Mouse (Mus musculus): Measurements from ENCODE around the gene Vmn1r45. TPM values are rescaled to one million over a fixed set of nuclear protein-coding genes. Genes with fewer than 3 reads are reported as not detected.
"Not testable (repeated sequence)": the region's sequence is repeated elsewhere in the genome, so short reads cannot be mapped to it uniquely, and the experiment has no call there.

Gene Vmn1r45
- total RNA-seq (2021), result not detected
- long read RNA-seq, experiment 1, result 0 reads
- long read RNA-seq, experiment 2, result 0 reads

DNA sequence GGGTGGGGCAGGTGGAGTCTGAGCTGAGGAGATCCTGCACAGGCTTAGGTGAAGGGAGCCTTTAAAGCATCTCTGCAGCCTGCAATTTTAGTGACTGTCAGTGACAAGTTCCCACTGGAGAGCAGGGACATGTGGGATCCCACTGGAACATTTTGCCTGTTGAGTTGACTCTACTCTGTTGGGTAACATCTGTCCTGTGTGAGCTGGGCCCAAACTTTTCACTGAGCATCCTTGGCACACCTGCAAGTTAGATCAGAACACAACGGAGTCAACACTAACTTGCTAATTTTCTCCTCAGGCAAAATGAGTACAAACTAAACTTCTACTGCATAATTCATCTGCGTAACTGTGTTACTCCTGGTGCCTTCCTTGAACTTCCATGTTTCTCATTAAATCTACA lies at the start of gene Vmn1r45:
TSS of gene Vmn1r45 (minus strand) at position 101 of the 400 bp plus-strand sequence.
- DNase-seq, result not testable (repeated sequence)

DNA sequence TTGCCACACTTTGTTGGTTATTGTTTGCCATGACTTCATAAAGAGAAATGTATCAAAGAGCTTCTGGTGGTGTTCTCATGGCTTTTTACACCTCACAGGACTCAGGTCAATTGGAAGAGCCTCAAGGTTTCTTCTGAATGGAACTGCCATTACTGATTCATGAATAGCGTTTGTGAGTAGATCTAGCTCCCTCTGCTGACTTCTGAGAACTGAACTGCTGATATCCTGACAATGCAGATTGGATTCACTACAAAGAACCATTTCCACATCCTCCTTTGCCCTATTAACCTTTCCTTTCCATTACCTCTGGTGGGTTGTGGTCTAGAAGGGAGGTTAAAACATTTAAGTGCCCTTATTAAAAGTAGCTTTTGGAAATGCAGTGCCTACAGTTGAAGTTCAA lies 45.6 kb upstream of the Vmn1r45 start:
- DNase-seq, result no peak

DNA sequence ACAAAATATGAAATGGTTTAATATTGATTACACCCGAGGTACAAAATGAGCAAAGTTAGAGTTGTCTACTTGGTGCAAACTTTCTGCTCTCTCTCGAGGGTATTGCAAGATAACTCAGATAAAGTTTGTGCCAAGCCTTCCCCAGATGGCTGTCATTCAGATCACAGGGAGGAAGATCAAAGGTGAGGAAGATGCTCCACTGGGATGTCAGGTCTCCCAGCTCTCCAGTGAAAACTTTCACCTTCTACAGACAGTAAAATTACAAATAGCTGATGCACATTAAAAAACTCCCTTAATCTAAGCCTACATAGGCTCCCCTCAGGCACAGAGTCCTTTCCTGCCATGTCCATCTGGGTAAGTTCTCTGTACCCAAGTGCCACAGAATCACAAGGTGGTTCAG lies 28.6 kb upstream of the Vmn1r45 start, which contains the start of gene Vmn1r46:
TSS of gene Vmn1r46 (plus strand) at position 301 of the 400 bp plus-strand sequence.
- DNase-seq, result no peak

DNA sequence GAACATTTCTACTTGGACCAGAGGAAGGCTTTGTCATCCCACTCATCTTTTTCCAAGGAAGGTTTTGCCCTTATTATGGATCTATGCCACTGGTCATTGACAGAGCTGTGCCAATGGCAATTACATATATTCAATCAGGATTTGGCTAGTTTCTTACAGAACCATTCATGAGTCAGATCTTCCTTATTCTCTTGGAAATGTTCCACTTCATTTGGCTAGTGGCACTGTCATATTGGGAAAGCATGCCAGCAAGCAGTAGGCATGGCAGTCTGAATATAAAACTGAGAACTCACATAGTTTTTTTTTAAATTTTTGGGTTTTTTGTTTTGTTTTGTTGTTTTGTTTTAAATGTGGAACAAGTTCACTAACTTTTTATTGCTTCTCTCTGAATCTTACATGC lies 25.9 kb upstream of the Vmn1r45 start:
- DNase-seq, result no peak

DNA sequence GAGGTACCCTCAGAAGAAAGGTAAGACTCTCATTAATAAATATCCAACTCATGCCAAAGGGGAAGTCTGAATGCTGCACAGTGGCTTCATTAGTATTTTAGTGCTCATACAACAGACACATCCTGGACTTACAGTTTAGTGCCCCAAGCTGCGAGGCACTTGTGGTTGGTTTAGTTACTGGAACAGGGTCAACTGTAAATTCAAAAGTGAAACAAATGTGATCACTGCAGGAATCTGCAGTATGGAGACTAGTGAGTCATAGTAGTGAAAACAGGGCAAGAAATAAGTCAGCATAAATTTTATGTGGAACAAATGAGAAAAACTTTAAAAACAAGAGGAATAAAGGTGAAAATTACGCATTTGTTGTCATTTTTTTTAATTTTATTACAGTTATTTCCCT lies 13.2 kb upstream of the Vmn1r45 start:
- DNase-seq, result no peak

DNA sequence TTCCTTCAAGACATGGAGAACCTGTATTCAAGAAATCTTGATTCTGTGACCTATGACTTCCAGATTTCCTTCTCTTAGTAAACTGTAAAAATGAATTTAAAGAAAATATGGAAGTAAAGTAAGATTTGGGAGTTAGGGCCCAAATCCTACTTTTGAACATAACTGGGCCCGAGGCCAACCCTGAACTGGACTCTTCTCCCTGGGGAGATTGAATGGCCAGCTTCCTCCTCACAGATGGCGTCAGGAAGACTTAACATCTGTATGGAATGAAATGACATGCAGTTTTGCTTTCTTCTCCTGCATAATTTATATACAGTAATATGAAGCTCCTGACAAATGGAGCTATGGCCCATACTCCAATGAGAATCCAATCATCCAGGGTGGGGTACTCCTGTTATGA lies 528 bp upstream of the Vmn1r45 start:
- no peak for DNase-seq

DNA sequence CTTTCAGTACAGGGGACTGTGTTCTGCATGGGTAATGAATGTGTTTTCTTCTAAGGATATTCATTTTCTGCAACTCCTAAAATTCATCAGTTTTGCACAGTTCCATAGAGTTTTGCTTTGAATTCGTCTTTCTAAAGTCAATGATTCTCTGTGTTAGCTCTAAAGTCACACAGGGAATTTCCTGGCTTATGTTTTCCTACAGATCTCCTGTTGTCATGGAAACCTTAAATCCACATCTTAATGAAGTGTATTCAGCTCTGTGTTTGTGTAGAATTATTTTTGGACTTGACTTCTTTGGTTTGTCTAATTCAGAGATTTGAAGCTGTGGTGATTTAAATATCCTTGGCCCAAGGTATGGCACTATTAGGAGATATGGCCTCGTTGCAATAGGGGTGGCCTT lies 56.6 kb downstream of the Vmn1r45 start:
- DNase-seq, result no peak

DNA sequence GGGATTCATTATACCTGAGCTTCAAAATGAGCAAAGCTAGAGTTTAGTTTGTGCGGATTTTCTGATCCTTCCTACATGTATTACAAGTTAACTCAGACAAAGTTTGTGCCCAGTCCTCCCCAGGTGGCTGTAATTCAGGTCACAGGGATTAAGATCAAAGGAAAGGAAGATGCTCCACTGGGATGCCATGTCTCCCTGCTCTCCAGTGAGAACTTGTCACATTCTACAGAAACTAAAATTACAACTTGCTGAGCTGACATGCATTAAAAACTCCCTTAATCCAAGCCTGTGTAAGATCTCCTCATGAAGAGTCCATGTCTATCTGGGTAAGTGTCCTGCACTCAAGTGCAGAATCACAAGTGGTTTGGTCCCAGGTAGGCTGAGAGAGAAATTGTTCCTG lies 57.0 kb downstream of the Vmn1r45 start, which contains the start of gene Vmn1r44:
TSS of gene Vmn1r44 (plus strand) at position 301 of the 400 bp plus-strand sequence.
- no peak for DNase-seq

Other genes with a start within 250 kb of the Vmn1r45 start
- not detected for gene Vmn1r40, start 233.1 kb downstream of the Vmn1r45 start, total RNA-seq (2021)
- gene Vmn1r41, start 199.8 kb downstream of the Vmn1r45 start, total RNA-seq (2021), result not detected
- gene Vmn1r42, start 64.2 kb downstream of the Vmn1r45 start, total RNA-seq (2021), result not detected
- gene Vmn1r43, start 64.2 kb downstream of the Vmn1r45 start, total RNA-seq (2021), result not detected
- not detected for gene Vmn1r44, start 56.9 kb downstream of the Vmn1r45 start, total RNA-seq (2021)
- gene Vmn1r46, start 28.7 kb upstream of the Vmn1r45 start, total RNA-seq (2021), result not detected
- gene Vmn1r47, start 75.5 kb upstream of the Vmn1r45 start, total RNA-seq (2021), result not detected
- gene Vmn1r48, start 96.2 kb upstream of the Vmn1r45 start, total RNA-seq (2021), result not detected
- gene Vmn1r49, start 137.9 kb upstream of the Vmn1r45 start, total RNA-seq (2021), result not detected
- not detected for gene Vmn1r50, start 160.8 kb upstream of the Vmn1r45 start, total RNA-seq (2021)
- not detected for gene Vmn1r51, start 182.0 kb upstream of the Vmn1r45 start, total RNA-seq (2021)
- gene Vmn1r52, start 234.2 kb upstream of the Vmn1r45 start, total RNA-seq (2021), result not detected